Mouse (Mus musculus): ENCODE data around the gene Slc24a3. TPM values are rescaled to one million over a fixed set of nuclear protein-coding genes. Genes with fewer than 3 reads are reported as not detected.

The Slc24a3 gene
- polyA plus RNA-seq, 2 experiments from 2014 or later = 0.90 to 1.1 TPM

DNA sequence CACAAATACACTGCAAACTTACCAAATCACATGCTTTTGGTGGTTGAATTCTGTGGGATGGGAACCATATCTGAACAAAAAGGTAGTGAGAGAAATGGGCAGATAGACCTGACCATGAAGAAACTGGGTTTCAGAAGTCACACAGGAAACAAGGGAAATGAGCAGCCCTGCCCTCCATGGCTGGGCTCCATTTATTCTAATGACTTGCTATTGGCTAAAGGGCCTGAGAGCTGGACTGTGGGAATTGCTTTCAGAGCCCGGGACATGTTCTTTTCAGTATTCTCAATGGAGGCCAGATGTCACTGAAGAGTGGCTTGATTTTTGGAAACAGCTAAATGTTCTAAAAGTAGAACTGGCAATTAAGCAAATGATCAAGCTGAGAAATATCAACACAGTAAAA, 120.9 kb downstream of the Slc24a3 start:
- no peak for ATAC-seq

DNA sequence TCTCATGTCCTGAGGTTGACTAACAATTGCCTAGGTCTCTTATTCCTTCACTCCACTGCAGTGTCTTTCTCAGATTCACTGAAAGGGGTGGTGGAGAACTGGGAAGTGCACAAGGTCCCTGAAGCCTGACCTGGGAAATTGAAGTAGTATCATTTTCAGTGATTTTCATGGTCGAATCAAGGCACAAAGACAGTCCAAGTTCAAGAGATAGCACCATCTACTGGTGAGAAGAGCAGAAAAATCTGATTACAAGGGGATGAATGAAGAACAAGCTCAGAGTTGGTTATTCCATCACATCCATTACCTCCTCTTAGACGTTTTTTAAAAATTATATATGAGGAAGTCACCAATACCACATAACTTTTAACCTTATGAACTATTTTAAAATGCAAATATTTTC, 123.9 kb downstream of the Slc24a3 start:
- ATAC-seq = peak; percentile 56

DNA sequence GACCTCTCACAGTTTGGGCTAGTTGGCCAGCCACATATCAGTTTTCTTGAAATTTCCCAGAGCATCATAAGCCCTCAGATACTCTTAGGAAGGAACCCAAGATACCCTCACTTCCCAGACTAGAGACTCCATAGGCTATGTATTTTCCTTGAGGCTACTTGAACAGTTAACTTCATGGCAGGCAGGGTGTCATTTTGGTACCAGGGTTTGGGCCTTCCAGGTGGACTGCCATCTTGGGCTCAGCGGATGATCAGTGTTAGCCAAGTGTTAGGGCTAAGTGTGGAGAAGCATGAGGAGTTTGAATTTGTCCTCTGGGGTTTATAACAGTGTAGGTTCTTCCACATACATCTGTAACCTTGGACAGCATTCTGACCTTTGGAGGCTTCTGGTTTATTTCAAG, 124.6 kb downstream of the Slc24a3 start:
- no peak for ATAC-seq

DNA sequence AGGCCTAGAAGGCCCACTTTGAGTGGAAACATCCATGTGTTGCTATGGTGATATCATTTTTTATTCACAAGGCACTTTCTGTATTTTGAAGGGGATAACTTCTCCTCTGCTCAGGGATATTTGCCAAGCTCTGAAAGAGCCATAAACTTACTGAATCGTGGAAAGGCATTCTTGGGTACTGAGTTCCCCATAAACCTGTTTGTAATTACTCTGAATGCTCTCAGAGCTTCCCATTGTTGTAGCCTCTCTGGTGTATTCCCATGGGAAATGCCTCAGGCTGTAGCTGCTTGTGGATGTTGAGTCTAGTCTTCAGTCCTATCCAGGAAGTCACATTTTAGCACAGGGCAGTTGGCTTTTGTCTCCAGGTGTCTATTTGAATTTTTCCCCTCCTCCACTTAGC, 125.3 kb downstream of the Slc24a3 start:
- no peak for ATAC-seq

DNA sequence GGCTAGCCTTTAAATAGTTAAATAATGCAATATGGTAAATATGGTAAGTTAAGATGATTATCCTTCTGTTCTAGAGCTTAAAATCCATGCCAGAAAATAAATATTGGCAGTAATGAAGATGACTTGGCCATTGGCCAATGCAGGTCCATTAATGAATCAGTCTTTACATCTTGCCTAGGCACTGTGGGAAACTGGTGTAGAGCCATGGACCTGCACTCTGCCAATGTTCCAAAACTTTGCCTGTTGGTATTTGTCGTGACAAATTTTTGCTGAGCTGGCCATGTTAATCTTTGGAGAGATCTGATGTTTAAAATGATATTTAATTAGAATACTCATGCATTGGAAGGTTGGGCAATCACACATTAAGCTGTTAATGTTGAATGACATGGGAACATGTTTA, 129.4 kb downstream of the Slc24a3 start:
- ATAC-seq = no peak

DNA sequence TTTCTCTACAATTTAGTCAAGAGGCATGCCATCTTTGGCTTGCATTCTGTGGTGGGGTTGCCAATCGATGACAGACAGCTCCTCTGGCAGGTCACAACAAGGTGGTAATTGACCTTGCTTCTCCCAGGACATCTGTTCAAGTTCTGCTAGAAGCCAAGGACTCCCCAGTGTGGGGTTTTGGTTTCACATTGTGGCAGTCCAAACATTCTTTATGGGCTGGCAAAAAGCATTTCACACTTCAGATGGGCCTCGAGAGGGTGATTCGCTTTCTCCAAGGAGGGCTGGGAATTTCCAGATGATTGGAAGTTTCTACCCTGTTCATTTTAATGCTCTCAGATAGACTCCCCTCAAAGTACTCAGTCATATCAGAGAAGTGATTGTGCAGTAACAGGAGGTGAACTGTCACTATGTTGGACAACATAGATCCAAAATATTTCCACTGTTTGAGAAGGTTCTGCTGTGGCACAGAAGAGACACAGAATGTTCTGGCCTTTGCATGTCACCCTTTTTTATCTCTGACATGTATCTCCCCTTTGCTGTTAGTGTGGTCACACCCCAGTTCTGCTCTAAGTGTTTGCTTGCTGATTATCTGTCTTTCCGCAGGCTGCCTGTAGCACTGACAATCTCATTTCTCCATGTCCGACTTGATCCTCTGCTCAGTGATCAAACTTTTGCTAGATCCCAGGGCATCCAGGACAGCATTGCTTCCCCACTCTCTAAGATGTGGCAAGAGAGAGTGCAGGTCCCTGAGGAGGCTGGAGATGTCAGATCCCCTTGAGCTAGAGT, 132.6 kb downstream of the Slc24a3 start:
- no peak for ATAC-seq

DNA sequence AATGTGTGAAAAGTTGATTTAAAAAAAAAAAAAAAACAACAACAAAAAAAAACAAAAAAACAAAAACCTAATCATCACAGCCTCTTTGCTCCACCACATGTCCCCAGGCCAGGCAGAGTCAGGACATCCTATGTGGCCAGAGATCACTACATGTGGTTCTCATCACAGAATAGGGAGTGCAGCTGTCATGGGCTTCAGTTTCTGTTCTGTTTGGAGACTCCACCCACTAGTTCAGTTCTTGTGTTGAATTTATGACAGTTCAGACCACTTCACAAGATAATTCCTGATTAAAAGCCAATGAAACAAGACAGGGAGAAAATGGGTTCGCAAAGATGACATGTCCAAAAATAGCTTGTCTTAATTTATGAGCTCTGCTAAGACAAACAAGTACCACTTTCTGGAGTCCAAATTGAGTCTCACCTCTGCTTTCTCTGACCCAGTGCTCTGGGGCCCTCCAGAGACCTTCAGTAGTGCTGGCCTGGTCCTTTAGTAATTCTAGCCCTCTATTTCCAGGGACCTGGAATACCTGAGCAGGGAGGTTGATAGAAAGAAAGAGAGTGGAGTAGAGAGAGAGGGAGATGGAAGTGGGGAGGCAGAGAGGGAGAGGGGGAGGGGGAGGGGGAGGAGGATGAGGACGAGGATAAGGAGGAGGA, 139.8 kb downstream of the Slc24a3 start:
- no peak for ATAC-seq

DNA sequence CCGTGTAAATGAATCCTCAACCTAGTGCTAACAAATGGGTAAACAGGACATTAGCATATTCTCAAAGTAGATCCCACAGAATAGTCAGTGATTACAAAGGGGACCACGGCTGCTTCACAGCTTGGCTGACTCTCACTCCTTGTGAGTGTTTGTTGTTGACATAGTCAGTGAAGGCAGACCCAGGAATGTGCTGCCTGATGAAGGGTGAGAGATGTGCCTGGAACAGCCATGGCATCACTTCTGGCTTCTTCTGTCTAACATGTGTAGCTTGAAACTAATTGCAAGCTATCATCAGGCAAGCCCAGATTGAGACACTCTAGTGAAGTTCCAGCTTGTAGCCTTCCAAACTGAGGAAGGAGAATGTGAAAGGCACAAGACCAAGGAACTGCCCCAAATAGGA, 151.4 kb downstream of the Slc24a3 start:
- ATAC-seq = no peak

DNA sequence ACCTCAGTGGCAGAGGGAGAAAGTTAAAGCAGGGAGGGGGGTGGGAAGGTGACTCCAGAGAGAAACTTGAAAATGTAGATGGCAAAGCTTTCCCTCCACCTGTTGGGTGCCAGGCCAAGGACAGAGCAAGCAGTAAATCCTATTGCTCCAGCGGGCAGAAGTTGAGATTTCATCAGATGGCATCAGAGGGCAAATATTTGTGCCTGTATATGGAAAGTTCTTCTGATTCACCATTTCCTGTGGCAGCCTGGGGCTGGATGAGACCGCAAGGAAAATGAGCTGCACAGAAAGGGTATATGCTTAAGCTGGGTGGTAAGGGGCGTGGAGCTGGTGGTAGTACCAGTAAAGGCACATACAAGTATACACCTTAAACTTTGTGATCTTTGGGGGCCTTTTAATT, 153.7 kb downstream of the Slc24a3 start:
- ATAC-seq = no peak

DNA sequence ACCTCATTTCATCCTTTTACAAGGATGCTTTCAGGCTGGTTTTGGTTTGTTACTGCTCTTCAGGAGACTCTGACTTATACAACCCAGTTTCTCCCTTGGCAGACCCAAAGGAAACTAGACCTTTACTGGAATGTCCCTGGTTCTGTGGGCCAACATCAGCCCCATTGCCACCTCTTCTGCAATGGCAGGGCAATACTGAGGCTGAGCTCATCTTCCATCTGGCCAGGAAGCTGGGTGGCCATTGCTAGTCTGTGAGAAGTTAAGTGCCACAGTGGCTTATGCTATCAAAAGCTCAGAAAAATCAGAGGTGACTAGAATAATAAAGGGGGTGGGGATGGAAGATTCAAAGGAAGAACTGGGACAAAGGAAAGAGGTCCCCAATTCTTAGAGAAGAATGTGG, 154.2 kb downstream of the Slc24a3 start:
- no peak for ATAC-seq

DNA sequence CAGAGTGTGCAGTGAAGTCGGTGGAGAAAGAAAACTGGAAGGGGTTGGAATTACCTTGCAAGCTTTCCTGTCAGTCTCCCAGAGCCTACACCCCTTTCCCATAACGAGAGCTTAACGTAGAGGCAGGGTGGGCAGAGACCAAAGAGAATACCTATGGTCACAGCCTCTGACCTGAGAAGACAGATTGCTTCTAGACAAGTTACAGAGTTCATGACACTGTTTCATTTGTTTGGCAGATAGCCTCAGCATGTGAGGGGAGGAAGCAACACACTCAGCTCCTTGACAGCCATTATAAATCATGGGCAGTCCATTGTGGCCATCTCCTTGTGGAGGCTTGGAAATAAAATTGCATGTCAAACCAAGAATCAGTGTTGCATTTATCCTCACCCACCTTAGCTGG, 156.9 kb downstream of the Slc24a3 start:
- no peak for ATAC-seq

DNA sequence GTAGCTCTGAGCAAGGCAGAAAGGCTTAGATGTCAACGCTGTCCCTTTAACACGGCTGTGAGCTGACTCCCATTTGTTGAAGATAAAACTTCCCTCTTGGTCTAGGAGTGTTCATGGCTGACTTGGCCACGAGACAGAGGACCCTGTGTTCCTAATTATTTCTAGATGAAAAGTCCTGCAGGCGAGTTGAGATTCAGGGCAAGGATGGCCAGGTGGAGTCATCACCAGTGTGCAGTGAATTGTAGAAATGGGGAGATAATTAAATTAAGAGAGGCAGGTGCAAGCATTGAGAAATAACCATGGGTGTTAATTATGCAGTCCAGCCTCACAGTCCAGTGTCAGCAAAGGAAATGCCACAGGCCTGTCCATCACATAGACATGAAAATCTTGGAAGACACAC, 158.3 kb downstream of the Slc24a3 start:
- no peak for ATAC-seq

DNA sequence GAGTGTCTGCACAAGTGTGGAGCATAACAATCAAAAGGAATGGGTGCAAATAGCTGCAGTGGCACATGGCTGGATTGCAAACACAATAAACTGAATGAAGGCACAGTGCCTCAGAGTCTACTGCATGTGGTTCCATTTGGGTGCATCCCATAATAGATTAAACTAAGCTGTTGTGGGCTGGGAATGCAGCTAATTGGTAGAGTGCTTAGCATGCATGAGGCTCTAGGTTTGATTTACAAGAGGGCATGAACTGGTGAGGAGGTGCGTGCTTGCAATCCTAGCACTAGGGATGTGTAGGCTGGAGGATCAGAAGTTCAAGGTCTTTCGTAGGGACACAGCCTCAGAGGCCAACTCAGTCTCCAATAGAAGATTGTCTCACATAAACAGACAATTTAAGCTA, 159.0 kb downstream of the Slc24a3 start:
- no peak for ATAC-seq

DNA sequence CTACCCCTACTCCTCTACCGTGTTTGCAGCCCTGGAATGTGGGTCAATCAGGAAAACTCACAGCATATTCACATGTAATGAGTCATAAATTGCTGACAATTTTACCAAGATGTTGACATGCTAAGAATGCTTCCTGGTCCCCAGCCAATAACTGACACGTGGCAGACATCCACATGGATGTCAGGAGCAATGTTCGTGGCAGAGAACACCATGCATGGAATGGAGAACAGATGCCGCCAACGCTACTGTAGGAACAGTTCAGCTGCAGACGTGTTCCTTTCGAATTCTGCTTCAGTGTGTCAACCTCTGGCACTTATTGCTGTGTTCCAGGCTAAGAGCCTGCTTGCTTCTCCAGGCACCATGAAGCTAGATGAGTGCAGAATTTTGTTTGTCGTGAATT, 162.2 kb downstream of the Slc24a3 start:
- no peak for ATAC-seq

DNA sequence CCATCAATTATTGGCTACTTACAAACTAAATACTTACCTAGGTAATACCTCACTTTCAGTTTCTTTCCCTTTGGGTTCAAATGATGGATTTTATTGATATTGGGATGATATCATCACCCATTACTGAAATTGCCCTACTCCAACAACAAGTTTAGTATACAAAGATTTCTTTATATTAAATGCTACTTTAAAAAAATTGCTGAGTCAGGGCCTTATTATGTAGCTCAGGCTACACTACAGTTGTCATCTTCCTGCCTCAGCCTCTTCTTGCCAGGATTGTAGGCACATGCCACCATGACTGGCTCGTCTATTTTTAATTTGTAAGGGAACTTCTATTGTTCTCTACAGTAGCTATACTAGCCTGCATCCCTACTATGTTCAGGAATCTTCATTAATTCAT, 164.0 kb downstream of the Slc24a3 start:
- ATAC-seq = no peak

DNA sequence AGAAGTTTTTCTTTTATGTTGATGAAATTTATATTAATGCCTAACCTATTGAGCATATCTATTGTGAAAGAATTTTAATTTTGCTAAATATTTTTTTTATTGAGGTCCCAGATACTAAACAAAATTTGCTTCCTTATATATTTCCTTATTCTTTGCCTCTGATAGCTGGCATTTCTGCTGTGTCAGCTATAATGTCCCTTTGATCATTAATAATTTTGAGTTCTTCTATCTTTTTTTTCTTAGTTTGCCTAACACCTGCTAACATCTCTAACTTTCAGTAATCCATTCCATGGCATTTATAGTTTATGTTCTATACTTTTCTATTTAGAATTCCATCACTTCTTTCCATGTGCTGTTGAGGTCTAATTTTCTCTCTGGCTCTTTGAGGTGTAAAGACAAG, 165.9 kb downstream of the Slc24a3 start:
- no peak for ATAC-seq

DNA sequence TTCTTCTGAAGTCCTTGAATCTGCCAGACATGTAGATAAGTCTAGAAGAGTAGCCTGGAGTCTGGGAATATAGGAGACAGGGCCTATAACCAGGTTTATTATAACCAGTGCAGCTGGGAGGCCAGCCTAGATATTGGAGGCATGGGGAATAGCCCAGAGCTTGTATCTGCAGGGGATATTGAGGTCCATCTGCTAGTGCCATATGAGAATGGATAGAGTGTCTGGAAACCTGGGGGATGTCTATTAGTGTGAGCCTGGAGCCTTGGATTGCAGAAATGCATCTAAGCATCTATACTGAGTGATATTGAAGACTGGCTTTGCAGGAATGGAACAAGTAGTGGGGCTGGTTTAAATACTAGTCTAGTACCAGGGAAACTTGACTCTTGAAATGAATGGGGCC, 168.9 kb downstream of the Slc24a3 start:
- no peak for ATAC-seq

DNA sequence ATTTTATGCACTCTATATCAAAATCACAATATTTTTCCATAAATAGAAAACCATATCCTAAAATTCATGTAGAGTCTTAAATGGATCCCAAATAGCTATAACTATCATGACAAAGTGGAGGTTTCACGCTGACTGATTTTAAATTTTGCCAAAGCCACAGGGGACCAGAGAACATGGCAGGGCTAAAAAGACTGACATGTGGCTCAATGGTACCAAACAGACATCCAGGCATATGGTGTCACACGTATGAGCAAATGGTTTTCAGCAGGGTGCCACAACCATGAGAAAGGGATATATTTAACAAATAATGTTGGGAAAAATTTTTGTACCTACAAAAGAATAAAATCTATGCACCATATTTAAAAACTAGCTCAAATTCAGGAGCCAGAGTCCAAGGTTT, 173.3 kb downstream of the Slc24a3 start:
- no peak for ATAC-seq

DNA sequence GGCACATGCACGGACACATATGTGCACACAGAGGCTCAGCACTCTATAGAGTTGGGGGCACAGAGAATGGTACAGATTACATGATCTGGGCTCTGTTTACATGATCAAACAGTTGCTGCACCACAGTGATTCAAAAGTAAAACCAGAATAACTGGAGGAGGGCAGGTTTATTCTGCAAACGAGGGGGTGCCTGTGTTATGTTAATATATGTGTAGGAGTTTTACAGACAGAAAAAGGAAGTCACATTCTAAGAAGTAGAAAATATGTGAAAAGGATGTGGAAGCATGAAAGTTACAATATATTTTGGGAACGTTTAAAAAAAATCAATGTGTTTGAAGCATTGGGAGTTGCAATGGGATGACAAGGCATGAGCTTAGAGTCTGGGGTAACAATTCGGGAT, 175.4 kb downstream of the Slc24a3 start:
- ATAC-seq = no peak

DNA sequence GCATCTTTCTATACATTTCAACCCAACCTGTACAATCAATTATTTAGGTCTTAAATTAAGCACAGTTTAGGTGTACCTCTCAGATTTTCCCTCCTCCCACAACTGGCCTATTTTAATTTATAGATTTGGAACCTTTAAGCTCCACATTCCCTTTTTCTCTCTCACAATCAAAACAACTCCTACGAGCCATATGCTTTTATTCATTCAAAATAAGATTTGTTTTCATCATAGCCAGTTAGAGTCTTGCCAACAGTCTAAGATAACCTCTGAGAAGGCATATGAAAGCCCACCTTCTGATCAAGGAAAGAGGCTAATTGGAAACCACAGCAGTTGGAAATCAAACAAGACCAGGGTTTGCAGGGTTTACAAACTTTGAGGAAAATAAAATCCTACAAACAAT, 177.0 kb downstream of the Slc24a3 start:
- no peak for ATAC-seq

DNA sequence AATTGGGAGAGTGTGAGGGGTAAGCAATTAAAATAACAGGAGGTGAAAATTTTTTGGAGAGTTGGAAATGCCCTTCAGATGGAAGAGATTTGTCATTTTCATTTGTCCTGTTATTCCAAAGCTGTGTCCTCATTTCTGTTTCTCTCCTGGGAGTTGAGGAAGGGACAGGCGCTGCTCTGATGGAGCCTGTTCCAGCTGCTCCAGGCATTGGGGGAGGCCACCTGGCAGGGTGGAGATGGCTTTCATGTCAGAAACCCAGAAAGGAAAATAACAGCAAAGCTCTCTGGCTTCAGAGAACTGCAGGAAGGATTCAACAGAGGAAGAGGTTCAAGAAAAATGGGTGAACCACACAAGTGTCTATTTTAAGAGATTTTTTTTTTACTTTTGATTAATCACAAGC, 186.2 kb downstream of the Slc24a3 start:
- ATAC-seq = no peak

DNA sequence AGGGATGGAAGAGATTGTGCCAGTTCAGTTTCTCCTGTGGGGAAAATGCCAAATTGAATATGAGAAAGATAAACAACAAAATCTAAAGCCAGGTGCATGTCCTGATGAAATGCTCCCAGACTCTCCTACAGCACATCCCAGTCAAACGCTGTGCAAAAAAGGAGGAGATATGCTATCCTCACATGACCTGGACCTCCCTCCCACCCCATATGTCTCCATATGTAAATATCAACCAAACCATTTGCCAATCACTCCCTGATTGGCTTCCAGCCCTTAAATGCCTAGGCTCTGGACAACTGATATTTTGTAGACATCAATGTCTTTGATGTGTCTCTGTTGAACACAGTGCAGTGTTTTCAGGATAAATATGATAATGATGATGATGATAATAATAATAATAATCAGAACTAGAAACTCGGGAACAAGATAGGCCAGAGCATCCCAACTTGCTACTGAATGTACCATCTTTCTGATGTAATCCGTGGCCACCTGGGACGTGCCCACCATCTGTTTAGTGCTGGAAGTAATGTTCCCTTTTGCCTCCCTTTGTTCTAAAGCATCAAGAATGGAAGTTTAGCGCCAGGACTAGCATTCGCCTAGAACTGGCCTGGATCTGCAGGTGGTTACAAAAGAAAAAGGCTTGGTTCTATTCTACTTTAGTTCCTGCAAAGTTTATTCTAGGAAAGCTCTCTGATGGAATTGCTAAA, 190.8 kb downstream of the Slc24a3 start:
- ATAC-seq = no peak

DNA sequence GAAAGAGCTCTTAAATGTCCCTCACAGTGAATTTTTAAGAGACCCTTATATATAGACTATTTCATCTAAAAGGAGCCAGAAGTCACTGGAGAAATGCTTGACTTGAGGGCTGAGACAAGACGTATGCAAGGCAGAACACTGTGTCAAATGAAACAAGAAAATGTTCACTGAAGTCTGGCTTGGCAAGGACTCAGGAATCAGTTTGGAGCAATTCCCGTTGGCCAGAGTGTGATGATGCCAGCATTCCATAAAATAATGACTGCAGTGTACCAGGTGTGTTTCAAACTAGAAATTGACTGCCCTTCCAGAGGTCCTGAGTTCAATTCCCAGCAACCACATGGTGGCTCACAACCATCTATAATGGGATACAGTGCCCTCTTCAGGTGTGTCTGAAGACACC, 196.1 kb downstream of the Slc24a3 start:
- no peak for ATAC-seq

DNA sequence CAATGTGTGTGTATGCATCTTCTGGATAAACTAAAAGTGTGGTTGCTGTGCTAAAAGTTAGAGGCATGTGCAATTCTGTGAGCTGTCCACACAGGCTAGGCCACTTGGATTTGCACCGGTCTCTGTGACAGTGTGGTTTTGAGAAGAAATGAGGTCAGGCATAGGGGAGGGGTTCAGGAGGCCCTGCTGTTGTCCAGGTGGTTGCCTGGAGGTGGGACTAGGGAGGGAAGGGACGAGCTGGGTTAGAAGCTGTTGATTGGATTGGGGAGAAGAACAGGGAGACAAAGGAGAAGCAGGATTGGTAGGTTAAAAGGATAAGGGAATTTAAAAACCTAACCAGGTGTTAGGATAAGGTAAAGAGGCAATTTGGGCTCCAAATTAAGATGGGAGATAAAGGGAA, 201.1 kb downstream of the Slc24a3 start:
- ATAC-seq = no peak

Measured in CD4-positive, CD25-positive, alpha-beta regulatory T cell, adult 4 months (primary cell).